Mouse (Mus musculus) neural tube, embryonic 14.5 days (tissue): ENCODE data around the gene Tmem206. TPM values are rescaled to one million over a fixed set of nuclear protein-coding genes. Genes with fewer than 3 reads are reported as not detected.

Experiments used
- ATAC-seq: fragments of 200-750 bp; cut with Nextera tagmentation; 2 replicates; pipeline ENCODE4 v1.8.0; 2017; ENCODE audit warnings: low read depth, mild to moderate bottlenecking, moderate TSS enrichment, moderate library complexity
- H3K27ac ChIP-seq: fragments of 300-500 bp; sonication (generic); 2 replicates; pipeline ENCODE4 v1.5.1; 2014; ENCODE audit warnings: low read depth, mild to moderate bottlenecking, control low read depth, low read length, moderate library complexity, mixed read lengths
- H3K27me3 ChIP-seq: fragments of 300-500 bp; sonication (generic); 2 replicates; pipeline ENCODE4 v1.6.1; 2014; ENCODE audit warnings: low read length; ENCODE audit not compliant: control insufficient read depth, insufficient read depth
- H3K36me3 ChIP-seq: fragments of 300-500 bp; sonication (generic); 2 replicates; pipeline ENCODE4 v1.6.1; 2014; ENCODE audit warnings: low read length, mixed read lengths; ENCODE audit not compliant: control insufficient read depth, insufficient read depth
- H3K4me1 ChIP-seq: fragments of 300-500 bp; sonication (generic); 2 replicates; pipeline ENCODE4 v1.6.1; 2014; ENCODE audit warnings: low read length; ENCODE audit not compliant: control insufficient read depth, insufficient read depth
- H3K4me2 ChIP-seq: fragments of 300-500 bp; sonication (generic); 2 replicates; pipeline ENCODE4 v1.6.1; 2014; ENCODE audit warnings: mild to moderate bottlenecking, low read depth, low read length, control low read depth
- H3K4me3 ChIP-seq: fragments of 300-500 bp; sonication (generic); 2 replicates; pipeline ENCODE4 v1.5.1; 2014; ENCODE audit warnings: low read depth, low read length, control low read depth, mixed read lengths
- H3K9ac ChIP-seq: fragments of 300-500 bp; sonication (generic); replicated peaks from 2 replicates; pipeline ENCODE4 v1.6.1; 2014; ENCODE audit warnings: low read depth, mild to moderate bottlenecking, control low read depth, low read length, mixed read lengths
- H3K9me3 ChIP-seq: fragments of 300-500 bp; sonication (generic); 2 replicates; pipeline ENCODE4 v1.6.1; 2016; ENCODE audit warnings: low read length; ENCODE audit not compliant: control insufficient read depth
- WGBS: fragments of 180-500 bp; shearing (Covaris S2); extraction: QIAGEN DNeasy Blood & Tissue Kit; methylation state at CpG from one replicate; pipeline ENCODE4 v1.1.7; 2014; 5-methylcytosine and 5-hydroxymethylcytosine counted together
- polyA plus RNA-seq: library from polyadenylated mRNA; unstranded; fragments of >200 nt; fragmentation: Nextera tagmentation; extraction: Ambion mirVana; gene quantifications from 2 replicates; pipeline ENCODE4 v1.2.1, GENCODE M21; 2014

Tmem206 gene
- polyA plus RNA-seq, 1 experiment from 2014 or later = 37.9 TPM

GRCm38 (mm10) chr1:191378080-191378479, 52.4 kb downstream of the Tmem206 start:
- no peak for ATAC-seq
- no peaks in the 10 kb centered on the region for H3K27me3 ChIP-seq
- 96% methylated on average over 2 of the region's 2 CpGs for WGBS

DNA sequence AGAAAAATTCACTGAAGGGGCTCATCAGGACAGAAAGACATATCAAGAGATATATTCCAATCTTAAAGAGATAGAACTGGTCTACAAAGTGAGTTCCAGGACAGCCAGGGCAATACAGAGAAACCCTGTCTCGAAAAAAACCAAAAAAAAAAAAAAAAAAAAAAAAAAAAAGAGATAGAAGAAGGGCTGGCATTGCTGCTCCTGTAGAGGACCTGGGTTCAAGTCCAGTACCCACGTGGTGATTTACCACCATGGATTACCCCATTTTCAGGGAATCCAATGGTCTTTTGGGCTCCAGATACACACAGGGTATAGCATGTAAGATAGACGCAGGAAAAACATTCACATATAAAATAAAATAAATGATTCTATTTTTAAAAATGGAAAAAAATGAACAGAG, 55.1 kb downstream of the Tmem206 start:
- no peak overlapping the region for H3K4me2 ChIP-seq
- no peaks in the 10 kb centered on the region for H3K27me3 ChIP-seq
- H3K9me3 ChIP-seq = no peaks in the 10 kb centered on the region
- H3K27ac ChIP-seq = no peak overlapping the region
- WGBS = 95% methylated on average over 3 of the region's 3 CpGs
- H3K36me3 ChIP-seq = no peaks in the 10 kb centered on the region
- no peak overlapping the region for H3K4me3 ChIP-seq
- no peak for ATAC-seq
- no peaks in the 10 kb centered on the region for H3K4me1 ChIP-seq
- no peak overlapping the region for H3K9ac ChIP-seq

More at GRCm38 (mm10) chr1:191378080-191378479, 52.4 kb downstream of the Tmem206 start:
- Histone ChIP-seq H3K9ac (no peak overlapping the region), H3K36me3 (no peaks in the 10 kb centered on the region), H3K4me2 (no peak overlapping the region), H3K4me3 (no peak overlapping the region), H3K9me3 (no peaks in the 10 kb centered on the region), H3K27ac (no peak overlapping the region), H3K4me1 (no peaks in the 10 kb centered on the region)

DNA sequence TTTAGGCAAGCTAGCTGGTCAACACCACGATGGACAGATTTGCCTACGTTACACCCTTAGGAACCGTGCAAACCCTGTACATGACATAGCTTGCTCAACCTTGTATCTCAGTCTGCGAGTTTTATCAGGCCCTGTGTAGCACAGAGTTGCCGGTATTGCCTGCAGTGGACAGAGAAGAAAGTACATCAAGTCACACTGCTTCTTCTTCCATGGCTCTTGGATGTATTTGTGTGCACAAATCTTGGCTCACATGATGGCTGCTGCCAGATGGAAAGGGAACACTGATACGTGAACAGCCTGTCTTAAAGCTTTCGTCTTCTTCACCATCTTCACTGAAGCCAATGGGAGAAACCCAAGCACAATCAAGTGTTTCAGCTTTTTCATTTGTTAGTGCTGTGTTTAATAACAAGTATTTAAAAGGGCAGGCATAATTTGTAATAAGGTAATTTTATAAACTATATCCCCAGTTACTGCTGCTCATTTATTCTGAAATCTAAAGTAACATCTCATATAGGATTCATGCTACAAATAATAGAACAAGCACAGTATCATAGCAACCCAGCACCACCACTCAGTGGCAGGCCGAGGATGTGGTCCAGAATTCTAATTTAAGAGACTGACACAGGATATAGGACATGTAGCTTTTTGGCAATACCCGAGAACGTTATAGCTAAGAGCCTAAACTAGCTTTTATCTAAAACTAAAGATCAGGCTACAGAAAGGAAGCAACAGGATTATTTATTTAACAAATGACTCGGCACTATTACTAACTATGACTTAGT, 56.4 kb downstream of the Tmem206 start:
- 88% methylated on average over 11 of the region's 11 CpGs for WGBS
- no peak overlapping the region for H3K9ac ChIP-seq

GRCm38 (mm10) chr1:191384786-191385430, 59.2 kb downstream of the Tmem206 start:
- Histone ChIP-seq H3K4me1 (no peaks in the 10 kb centered on the region), H3K27ac (no peak overlapping the region), H3K36me3 (no peaks in the 10 kb centered on the region), H3K4me3 (no peak overlapping the region), H3K4me2 (no peak overlapping the region), H3K9me3 (no peaks in the 10 kb centered on the region), H3K9ac (no peak overlapping the region), H3K27me3 (no peaks in the 10 kb centered on the region)
- ATAC-seq = no peak
- WGBS = 93% methylated on average over 10 of the region's 10 CpGs

More for the DNA sequence above, 56.4 kb downstream of the Tmem206 start:
- Histone ChIP-seq H3K4me3 (no peak overlapping the region), H3K27me3 (no peaks in the 10 kb centered on the region), H3K4me1 (no peaks in the 10 kb centered on the region), H3K27ac (no peak overlapping the region), H3K36me3 (no peaks in the 10 kb centered on the region), H3K4me2 (no peak overlapping the region), H3K9me3 (no peaks in the 10 kb centered on the region)
- ATAC-seq = no peak

- 25% methylated on average over 3 of the region's 3 CpGs for WGBS
- Histone ChIP-seq H3K4me1 (no peaks in the 10 kb centered on the region), H3K4me2 (no peak overlapping the region), H3K27me3 (no peaks in the 10 kb centered on the region; the same call in 1 of the 2 replicates), H3K9me3 (no peaks in the 10 kb centered on the region), H3K4me3 (no peak overlapping the region), H3K9ac (no peak overlapping the region), H3K27ac (no peak overlapping the region), H3K36me3 (no peaks in the 10 kb centered on the region)
- ATAC-seq = no peak
These were observed 65.6 kb downstream of the Tmem206 start for GRCm38 (mm10) chr1:191391311-191391710.

DNA sequence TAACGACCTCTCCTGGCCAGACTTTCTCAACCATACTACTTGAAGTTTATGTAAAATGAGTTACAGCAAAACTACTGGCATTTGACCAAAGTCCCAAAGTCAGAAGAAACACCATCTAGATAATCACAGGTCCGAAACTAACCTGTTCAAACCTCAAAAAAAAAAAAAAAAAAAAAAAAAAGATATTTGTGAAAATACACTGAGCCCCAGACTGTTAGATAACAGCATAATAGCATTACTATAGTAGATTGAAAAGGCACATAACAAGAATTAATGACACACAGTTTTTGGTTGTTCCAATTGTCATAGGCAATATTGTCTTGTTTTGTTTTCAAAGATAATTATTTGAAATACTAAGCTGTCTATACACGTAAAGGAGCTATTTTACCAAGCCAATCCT, 67.8 kb downstream of the Tmem206 start:
- H3K9ac ChIP-seq = no peak overlapping the region
- no peaks in the 10 kb centered on the region for H3K4me1 ChIP-seq
- 90% methylated on average over 3 of the region's 3 CpGs for WGBS
- H3K27ac ChIP-seq = no peak overlapping the region
- no peak overlapping the region for H3K4me3 ChIP-seq
- no peak for ATAC-seq
- H3K9me3 ChIP-seq = no peaks in the 10 kb centered on the region
- H3K36me3 ChIP-seq = no peaks in the 10 kb centered on the region
- no peaks in the 10 kb centered on the region; the same call in 1 of the 2 replicates for H3K27me3 ChIP-seq
- H3K4me2 ChIP-seq = no peak overlapping the region

GRCm38 (mm10) chr1:191394126-191394525, 68.4 kb downstream of the Tmem206 start:
- no peak for ATAC-seq
- WGBS = 65% methylated on average over 2 of the region's 2 CpGs
- no peak overlapping the region for H3K9ac ChIP-seq
- no peak overlapping the region for H3K4me3 ChIP-seq
- no peak overlapping the region for H3K4me2 ChIP-seq
- no peak overlapping the region for H3K27ac ChIP-seq
- H3K36me3 ChIP-seq = no peaks in the 10 kb centered on the region
- no peaks in the 10 kb centered on the region for H3K4me1 ChIP-seq
- H3K27me3 ChIP-seq = no peaks in the 10 kb centered on the region; the same call in 1 of the 2 replicates
- no peaks in the 10 kb centered on the region for H3K9me3 ChIP-seq

- H3K36me3 ChIP-seq = no peaks in the 10 kb centered on the region
- no peak for ATAC-seq
- H3K27ac ChIP-seq = no peak overlapping the region
- H3K4me1 ChIP-seq = no peaks in the 10 kb centered on the region
- 44% methylated on average over 1 of the region's 1 CpGs for WGBS
- H3K4me2 ChIP-seq = peak overlapping the region; percentile 55
- H3K27me3 ChIP-seq = no peaks in the 10 kb centered on the region; the same call in 1 of the 2 replicates
- H3K9me3 ChIP-seq = no peaks in the 10 kb centered on the region
- peak overlapping the region; percentile 61; the same call in 1 of the 2 replicates for H3K4me3 ChIP-seq
- no peak overlapping the region for H3K9ac ChIP-seq
These were observed 69.5 kb downstream of the Tmem206 start for GRCm38 (mm10) chr1:191395200-191395599.

GRCm38 (mm10) chr1:191395871-191396433, 70.2 kb downstream of the Tmem206 start:
- Histone ChIP-seq H3K9ac (peak overlapping the region; percentile 56), H3K4me1 (no peaks in the 10 kb centered on the region), H3K27me3 (no peaks in the 10 kb centered on the region; the same call in 1 of the 2 replicates), H3K36me3 (no peaks in the 10 kb centered on the region), H3K4me3 (peak overlapping the region; percentile 61), H3K9me3 (no peaks in the 10 kb centered on the region), H3K4me2 (peak overlapping the region; percentile 55), H3K27ac (0 out of 2 replicates have a peak overlapping the region, but pooled peaks have one; percentile 69)
- WGBS = 1% methylated on average over 35 of the region's 43 CpGs
- ATAC-seq = no peak
